11 mouse cellular contexts compared by ENCODE assay signal in genomic region chr3:108997284-108997683, GRCm38 (mm10). TPM values are rescaled to one million over a fixed set of nuclear protein-coding genes. Genes with fewer than 3 reads are reported as not detected.
DNase-seq lines count a peak whose midpoint lies in the region; ATAC-seq lines count a peak whose summit lies in the region.
"Had no signal": no experiment of that assay in that cellular context is flagged by ENCODE, and none has a peak within 500 bp of the region (broad histone marks: within the 10 kb centered on the region; RNA-seq: fewer than 3 reads in every experiment).

No protein-coding gene starts in this region.

- H3K4me2 ChIP-seq in liver, embryonic 16.5 days (ENCODE audit: low read depth, low read length), result peak overlapping the region; percentile 47
- H3K4me2 ChIP-seq: forebrain, embryonic 15.5 days; lung, embryonic 15.5 days had no signal

- no peaks in the 10 kb centered on the region for H3K36me3 ChIP-seq in liver, embryonic 16.5 days (ENCODE audit: control insufficient read depth, insufficient read depth)
- peaks cover 4% of the 10 kb centered on the region for H3K36me3 ChIP-seq in splenic B cell, adult 2 months (ENCODE audit: control insufficient read depth, insufficient read depth, low read length, poor library complexity, severe bottlenecking)
- H3K36me3 ChIP-seq: forebrain, embryonic 15.5 days had no signal

- no peak overlapping the region for H3K9ac ChIP-seq in liver, embryonic 16.5 days (ENCODE audit: low read depth, low read length)
- H3K9ac ChIP-seq: forebrain, embryonic 15.5 days; lung, embryonic 15.5 days had no signal

- 16% methylated on average over 11 of the region's 11 CpGs for WGBS in liver, embryonic 16.5 days (ENCODE audit: insufficient replicate concordance)

- H3K27me3 ChIP-seq in liver, embryonic 16.5 days (ENCODE audit: control insufficient read depth, insufficient read depth, low read depth, low read length), result no peaks in the 10 kb centered on the region
- H3K27me3 ChIP-seq in splenic B cell, adult 2 months (ENCODE audit: control insufficient read depth, insufficient read depth, low read length, poor library complexity, severe bottlenecking), result no peaks in the 10 kb centered on the region
- H3K27me3 ChIP-seq: forebrain, embryonic 15.5 days; lung, embryonic 15.5 days had no signal

- DNase-seq in spleen, postnatal 36 days (ENCODE audit: low spot score in 2 of 2), result peak; percentile 7 to 28
- DNase-seq in spleen, postnatal 4 days (ENCODE audit: low spot score in 2 of 2), result no peak
- peak; percentile 25 for DNase-seq in splenic B cell, adult 2 months (ENCODE audit: low read depth, low spot score)
- no peak for DNase-seq in cerebellum, adult 9-11 months
- DNase-seq in gastrocnemius, postnatal 4 days (ENCODE audit: low spot score in 2 of 2), result no peak

- H3K9me3 ChIP-seq in liver, embryonic 16.5 days (replicated peaks; ENCODE audit: control insufficient read depth, low read length), result no peaks in the 10 kb centered on the region
- H3K9me3 ChIP-seq: forebrain, embryonic 15.5 days; lung, embryonic 15.5 days had no signal

- peak; percentile 86 for ATAC-seq in common myeloid progenitor, adult 5-6 weeks (replicated peaks; ENCODE audit: low read depth, poor library complexity, severe bottlenecking)
- peak; percentile 66 for ATAC-seq in liver, embryonic 16.5 days (ENCODE audit: low read depth)
- ATAC-seq: forebrain, embryonic 15.5 days had no signal

- H3K4me3 ChIP-seq in liver, embryonic 16.5 days (ENCODE audit: low read depth, low read length), result peak overlapping the region; percentile 25
- H3K4me3 ChIP-seq: forebrain, embryonic 15.5 days; lung, embryonic 15.5 days had no signal

- no peak overlapping the region for H3K27ac ChIP-seq in liver, embryonic 16.5 days (ENCODE audit: low read length)
- H3K27ac ChIP-seq: forebrain, embryonic 15.5 days; lung, embryonic 15.5 days had no signal

- peaks cover 4% of the 10 kb centered on the region for H3K4me1 ChIP-seq in liver, embryonic 16.5 days (ENCODE audit: control insufficient read depth, low read depth, low read length)
- H3K4me1 ChIP-seq: forebrain, embryonic 15.5 days had no signal

RNA-seq across cellular contexts. Expression of gene Fam102b, which starts 30.1 kb away (rescaled TPM):
- 18.9 and 21.0 TPM in 2 replicates for total RNA-seq in common myeloid progenitor, adult 5-6 weeks (2017)
- 0.82 and 0.92 TPM in 2 replicates for polyA plus RNA-seq in liver, embryonic 16.5 days (2015; fragmentation: Nextera tagmentation; extraction: Ambion mirVana)
- total RNA-seq in gastrocnemius, postnatal 4 days (2021), result 10 to 100 TPM; 27.6 to 30.9 TPM

RNA-seq across cellular contexts. Expression of gene Gm9857, which starts 57.0 kb away (rescaled TPM):
- not detected in 2 replicates for total RNA-seq in common myeloid progenitor, adult 5-6 weeks (2017)
- polyA plus RNA-seq in liver, embryonic 16.5 days (2015; fragmentation: Nextera tagmentation; extraction: Ambion mirVana), result not detected in 2 replicates
- not detected for total RNA-seq in gastrocnemius, postnatal 4 days (2021)
- total RNA-seq: layer of hippocampus, postnatal 10 days had no signal
- polyA plus RNA-seq: lung, embryonic 15.5 days; stomach, embryonic 16.5 days had no signal

RNA-seq across cellular contexts. Expression of gene Henmt1, which starts 57.6 kb away (rescaled TPM):
- total RNA-seq in common myeloid progenitor, adult 5-6 weeks (2017), result not detected in 2 replicates
- not detected in 2 replicates for polyA plus RNA-seq in liver, embryonic 16.5 days (2015; fragmentation: Nextera tagmentation; extraction: Ambion mirVana)
- not detected for total RNA-seq in gastrocnemius, postnatal 4 days (2021)

Comparison
In these comparisons a context has a peak if more than half of its experiments do, and no peak if none do; other contexts are left out.
1. DNase-seq: peak in spleen, postnatal 36 days (2 of 2) and splenic B cell, adult 2 months (single experiment); none in spleen, postnatal 4 days (0 of 2), cerebellum, adult 9-11 months (single experiment) and gastrocnemius, postnatal 4 days (0 of 2).